Mouse (Mus musculus): ENCODE measurements around the gene Spats2.

- no peak for TF ChIP-seq CTCF (IDR thresholded peaks at IDR 0.05; ENCODE audit: borderline replicate concordance, insufficient read depth, low read length)
- TF ChIP-seq POLR2A (IDR thresholded peaks at IDR 0.05; ENCODE audit: low read depth, low read length): no peak
Measured at GRCm38 (mm10) chr15:99151324-99151723, 25.6 kb downstream of the Spats2 start.
